Mouse (Mus musculus): ENCODE data around the gene Atxn2.
"Not testable (repeated sequence)": the region's sequence is repeated elsewhere in the genome, so short reads cannot be mapped to it uniquely, and the experiment has no call there.

The Atxn2 gene

GRCm38 (mm10) chr5:121711174-121711927 lies at the start of gene Atxn2:
Gene Atxn2, plus strand, starts transcription at chr5:121711337.
- DNase-seq (ENCODE audit: low spot score), result peak; percentile 73

GRCm38 (mm10) chr5:121661494-121661893 lies 49.6 kb upstream of the Atxn2 start:
- no peak for DNase-seq (ENCODE audit: low spot score)

GRCm38 (mm10) chr5:121663456-121663855 lies 47.7 kb upstream of the Atxn2 start:
- no peak for DNase-seq (ENCODE audit: low spot score)

GRCm38 (mm10) chr5:121664078-121664477 lies 47.1 kb upstream of the Atxn2 start:
- no peak for DNase-seq (ENCODE audit: low spot score)

GRCm38 (mm10) chr5:121664971-121665370 lies 46.2 kb upstream of the Atxn2 start:
- DNase-seq (ENCODE audit: low spot score), result no peak

GRCm38 (mm10) chr5:121667067-121667466 lies 44.1 kb upstream of the Atxn2 start:
- DNase-seq (ENCODE audit: low spot score), result no peak

GRCm38 (mm10) chr5:121668411-121668810 lies 42.7 kb upstream of the Atxn2 start:
- DNase-seq (ENCODE audit: low spot score), result no peak

- no peak for DNase-seq (ENCODE audit: low spot score)
These were observed 40.7 kb upstream of the Atxn2 start for GRCm38 (mm10) chr5:121670412-121670811.

GRCm38 (mm10) chr5:121682250-121682649 lies 28.9 kb upstream of the Atxn2 start:
- DNase-seq (ENCODE audit: low spot score), result no peak

- DNase-seq (ENCODE audit: low spot score), result no peak
These were observed 25.6 kb upstream of the Atxn2 start for GRCm38 (mm10) chr5:121685495-121685894.

GRCm38 (mm10) chr5:121686113-121686898 lies 24.8 kb upstream of the Atxn2 start:
- DNase-seq (ENCODE audit: low spot score), result no peak

GRCm38 (mm10) chr5:121690482-121691211 lies 20.5 kb upstream of the Atxn2 start:
- DNase-seq (ENCODE audit: low spot score), result no peak

GRCm38 (mm10) chr5:121691436-121691835 lies 19.7 kb upstream of the Atxn2 start:
- not testable (repeated sequence) for DNase-seq (ENCODE audit: low spot score)

- DNase-seq (ENCODE audit: low spot score), result no peak
These were observed 18.2 kb upstream of the Atxn2 start for GRCm38 (mm10) chr5:121692897-121693296.

- DNase-seq (ENCODE audit: low spot score), result no peak
These were observed 14.4 kb upstream of the Atxn2 start for GRCm38 (mm10) chr5:121696761-121697160.

- no peak for DNase-seq (ENCODE audit: low spot score)
These were observed 11.2 kb upstream of the Atxn2 start for GRCm38 (mm10) chr5:121699891-121700290.

- DNase-seq (ENCODE audit: low spot score), result peak; percentile 30
These were observed 10.6 kb upstream of the Atxn2 start for GRCm38 (mm10) chr5:121700496-121700895.

GRCm38 (mm10) chr5:121701111-121701769 lies 9.9 kb upstream of the Atxn2 start:
- DNase-seq (ENCODE audit: low spot score), result no peak

- DNase-seq (ENCODE audit: low spot score), result no peak
These were observed 7.8 kb upstream of the Atxn2 start for GRCm38 (mm10) chr5:121703341-121703740.

GRCm38 (mm10) chr5:121704512-121705248 lies 6.5 kb upstream of the Atxn2 start:
- no peak for DNase-seq (ENCODE audit: low spot score)

- no peak for DNase-seq (ENCODE audit: low spot score)
These were observed 735 bp upstream of the Atxn2 start for GRCm38 (mm10) chr5:121710402-121710801.

Data from ovary, adult 18-20 months (tissue).